In genomic region chr12:101974571-101974970, GRCm38 (mm10) we compare ENCODE assay signal across 10 mouse cellular contexts. TPM values are rescaled to one million over a fixed set of nuclear protein-coding genes. Genes with fewer than 3 reads are reported as not detected.
A peak's percentile ranks its signal among the peaks of the same experiment; 100 is the strongest.
DNase-seq lines count a peak whose midpoint lies in the region; ATAC-seq and TF ChIP-seq lines count a peak whose summit lies in the region.
"Had no signal": no experiment of that assay in that cellular context is flagged by ENCODE, and none has a peak within 500 bp of the region (broad histone marks: within the 10 kb centered on the region; RNA-seq: fewer than 3 reads in every experiment).

No protein-coding gene starts in this region.

- H3K4me2 ChIP-seq in embryonic facial prominence, embryonic 11.5 days (ENCODE audit: low read depth, low read length): peak overlapping the region; percentile 49
- H3K4me2 ChIP-seq in intestine, embryonic 16.5 days (ENCODE audit: low read depth, low read length): peak overlapping the region; percentile 57
- H3K4me2 ChIP-seq in neural tube, embryonic 13.5 days: peak overlapping the region; percentile 79

- DNase-seq in left cerebral cortex, adult 2 months (ENCODE audit: extremely low spot score in 1 of 2, low spot score in 2 of 2): no peak
- DNase-seq in left cerebral cortex, postnatal 14 days (ENCODE audit: low spot score in 2 of 2): no peak
- DNase-seq in embryonic facial prominence, embryonic 11.5 days (ENCODE audit: low spot score): no peak
- no peak for DNase-seq in layer of hippocampus, adult 18-20 months (ENCODE audit: low spot score in 2 of 2)
- no peak for DNase-seq in spleen, postnatal 10 days (ENCODE audit: low spot score in 2 of 2)
- DNase-seq: adrenal gland, postnatal 25 days; kidney, postnatal 10 days had no signal

- 23% methylated on average over 1 of the region's 1 CpGs for WGBS in embryonic facial prominence, embryonic 11.5 days
- WGBS in intestine, embryonic 16.5 days: 12% methylated on average over 1 of the region's 1 CpGs
- WGBS in neural tube, embryonic 13.5 days: 0% methylated on average over 1 of the region's 1 CpGs

- no peak for ATAC-seq in embryonic facial prominence, embryonic 11.5 days (replicated peaks; ENCODE audit: insufficient number of reproducible peaks, low FRiP score, low TSS enrichment, low read depth)
- no peak for ATAC-seq in intestine, embryonic 16.5 days
- ATAC-seq in neural tube, embryonic 13.5 days (ENCODE audit: low read depth): no peak
- no peak for ATAC-seq in CD4-positive, CD25-positive, alpha-beta regulatory T cell, adult 4 months

- TF ChIP-seq CTCF in left cerebral cortex, adult 2 months (IDR thresholded peaks at IDR 0.05): no peak

- peak overlapping the region; percentile 74 for H3K4me3 ChIP-seq in left cerebral cortex, adult 2 months
- peak overlapping the region; percentile 86 for H3K4me3 ChIP-seq in embryonic facial prominence, embryonic 11.5 days (ENCODE audit: low read depth, low read length)
- peak overlapping the region; percentile 97 for H3K4me3 ChIP-seq in intestine, embryonic 16.5 days (ENCODE audit: low read length)
- peak overlapping the region; percentile 93 for H3K4me3 ChIP-seq in neural tube, embryonic 13.5 days

- H3K9ac ChIP-seq in embryonic facial prominence, embryonic 11.5 days (replicated peaks; ENCODE audit: low read length): no peak overlapping the region; the same call in 1 of the 2 replicates
- H3K9ac ChIP-seq in intestine, embryonic 16.5 days (ENCODE audit: low read depth, low read length): peak overlapping the region; percentile 96
- H3K9ac ChIP-seq in neural tube, embryonic 13.5 days: peak overlapping the region; percentile 94

- intact Hi-C loops in left cerebral cortex, adult 2 months (cut with DNase I): no loop called here
- intact Hi-C loops in left cerebral cortex, postnatal 14 days (cut with DNase I): no loop called here

- no peaks in the 10 kb centered on the region for H3K9me3 ChIP-seq in embryonic facial prominence, embryonic 11.5 days (replicated peaks; ENCODE audit: control insufficient read depth, low read length)
- no peaks in the 10 kb centered on the region for H3K9me3 ChIP-seq in intestine, embryonic 16.5 days (ENCODE audit: control insufficient read depth, low read length)
- H3K9me3 ChIP-seq in neural tube, embryonic 13.5 days: no peaks in the 10 kb centered on the region

- H3K4me1 ChIP-seq in embryonic facial prominence, embryonic 11.5 days (ENCODE audit: control insufficient read depth, insufficient read depth, low read length): no peaks in the 10 kb centered on the region
- H3K4me1 ChIP-seq in intestine, embryonic 16.5 days (ENCODE audit: control insufficient read depth, insufficient read depth, low read length): peaks cover 14% of the 10 kb centered on the region
- peaks cover 22% of the 10 kb centered on the region for H3K4me1 ChIP-seq in neural tube, embryonic 13.5 days (replicated peaks)

- no peaks in the 10 kb centered on the region; the same call in 1 of the 2 replicates for H3K36me3 ChIP-seq in embryonic facial prominence, embryonic 11.5 days (replicated peaks; ENCODE audit: control insufficient read depth, insufficient read depth, low read depth, low read length)
- 0 out of 2 replicates have a peak, but pooled peaks cover 2% of the 10 kb centered on the region for H3K36me3 ChIP-seq in intestine, embryonic 16.5 days (ENCODE audit: control insufficient read depth, insufficient read depth, low read length)
- H3K36me3 ChIP-seq in neural tube, embryonic 13.5 days: peaks cover 9% of the 10 kb centered on the region

- H3K27ac ChIP-seq in left cerebral cortex, adult 2 months: no peak overlapping the region
- no peak overlapping the region for H3K27ac ChIP-seq in embryonic facial prominence, embryonic 11.5 days (replicated peaks; ENCODE audit: low read depth, low read length)
- no peak overlapping the region for H3K27ac ChIP-seq in intestine, embryonic 16.5 days (ENCODE audit: low read length)
- peak overlapping the region; percentile 91; the same call in 1 of the 2 replicates for H3K27ac ChIP-seq in neural tube, embryonic 13.5 days (replicated peaks)

- H3K27me3 ChIP-seq in embryonic facial prominence, embryonic 11.5 days (ENCODE audit: control insufficient read depth, insufficient read depth, low read length): no peaks in the 10 kb centered on the region
- no peaks in the 10 kb centered on the region for H3K27me3 ChIP-seq in intestine, embryonic 16.5 days (replicated peaks; ENCODE audit: control insufficient read depth, insufficient read depth, low read length)
- no peaks in the 10 kb centered on the region for H3K27me3 ChIP-seq in neural tube, embryonic 13.5 days

RNA-seq across cellular contexts. Expression of gene Cpsf2, which starts 1.2 kb away (rescaled TPM):
- 10 to 100 TPM; 24.6 to 27.6 TPM for total RNA-seq in left cerebral cortex, adult 2 months (2021)
- total RNA-seq in left cerebral cortex, postnatal 14 days (2021): 10 to 100 TPM; 31.1 to 32.0 TPM
- 42.5 and 46.5 TPM in 2 replicates for polyA plus RNA-seq in embryonic facial prominence, embryonic 11.5 days (2014; fragmentation: Nextera tagmentation; extraction: Ambion mirVana)
- 19.8 and 22.8 TPM in 2 replicates for polyA plus RNA-seq in intestine, embryonic 16.5 days (2015; fragmentation: Nextera tagmentation; extraction: Ambion mirVana)
- polyA plus RNA-seq in neural tube, embryonic 13.5 days (2015; fragmentation: Nextera tagmentation; extraction: Ambion mirVana): 32.0 and 36.5 TPM in 2 replicates
- polyA plus RNA-seq in CD4-positive, CD25-positive, alpha-beta regulatory T cell, adult 4 months (2017; shearing (Covaris generic)): 10 to 100 TPM; 16.2 to 19.4 TPM
- 10 to 100 TPM; 25.8 to 26.0 TPM for total RNA-seq in layer of hippocampus, adult 18-20 months (2021)

RNA-seq across cellular contexts. Expression of gene Atxn3, which starts 16.5 kb away (rescaled TPM):
- 10 to 100 TPM; 21.9 to 22.1 TPM for total RNA-seq in left cerebral cortex, adult 2 months (2021)
- 10 to 100 TPM; 19.2 to 20.2 TPM for total RNA-seq in left cerebral cortex, postnatal 14 days (2021)
- polyA plus RNA-seq in embryonic facial prominence, embryonic 11.5 days (2014; fragmentation: Nextera tagmentation; extraction: Ambion mirVana): 13.1 and 14.1 TPM in 2 replicates
- 13.1 and 14.0 TPM in 2 replicates for polyA plus RNA-seq in intestine, embryonic 16.5 days (2015; fragmentation: Nextera tagmentation; extraction: Ambion mirVana)
- 11.6 and 13.0 TPM in 2 replicates for polyA plus RNA-seq in neural tube, embryonic 13.5 days (2015; fragmentation: Nextera tagmentation; extraction: Ambion mirVana)
- polyA plus RNA-seq in CD4-positive, CD25-positive, alpha-beta regulatory T cell, adult 4 months (2017; shearing (Covaris generic)): 10 to 100 TPM; 17.7 to 18.8 TPM
- total RNA-seq in layer of hippocampus, adult 18-20 months (2021): 10 to 100 TPM; 19.3 to 21.3 TPM
